Mouse (Mus musculus) central nervous system, embryonic 18 days (tissue): ENCODE results near the gene Sec16b. TPM values are rescaled to one million over a fixed set of nuclear protein-coding genes. Genes with fewer than 3 reads are reported as not detected.

ENCODE experiments used
- polyA plus RNA-seq: library from polyadenylated mRNA; depleted of rRNA; stranded (reverse); fragments of >200 nt; gene quantifications from 2 replicates; pipeline ENCODE4 v1.2.3, GENCODE M21; 2012; rRNA removed

The Sec16b gene
- 0.52 and 0.67 TPM in 2 replicates for polyA plus RNA-seq

GRCm38 (mm10) chr1:157506522-157506921 is at the start of gene Sec16b:
Sec16b (plus strand) TSS chr1:157506728.

GRCm38 (mm10) chr1:157458421-157459208 is 47.9 kb upstream of the Sec16b start, which contains the start of gene Cryzl2:
Cryzl2 (plus strand) TSS chr1:157458577.

Other genes with a start within 250 kb of the Sec16b start
- gene Rasal2, start 94.1 kb upstream of the Sec16b start, polyA plus RNA-seq: 26.4 and 27.8 TPM in 2 replicates
- 8.1 and 9.3 TPM in 2 replicates for gene Cryzl2, start 48.2 kb upstream of the Sec16b start, polyA plus RNA-seq